Mouse (Mus musculus): ENCODE data around the gene Slc28a3. TPM values are rescaled to one million over a fixed set of nuclear protein-coding genes. Genes with fewer than 3 reads are reported as not detected.

The Slc28a3 gene
- not detected in 2 replicates for polyA plus RNA-seq (2011; ENCODE audit: insufficient read depth, insufficient read length, low replicate concordance, missing spikeins)

DNA sequence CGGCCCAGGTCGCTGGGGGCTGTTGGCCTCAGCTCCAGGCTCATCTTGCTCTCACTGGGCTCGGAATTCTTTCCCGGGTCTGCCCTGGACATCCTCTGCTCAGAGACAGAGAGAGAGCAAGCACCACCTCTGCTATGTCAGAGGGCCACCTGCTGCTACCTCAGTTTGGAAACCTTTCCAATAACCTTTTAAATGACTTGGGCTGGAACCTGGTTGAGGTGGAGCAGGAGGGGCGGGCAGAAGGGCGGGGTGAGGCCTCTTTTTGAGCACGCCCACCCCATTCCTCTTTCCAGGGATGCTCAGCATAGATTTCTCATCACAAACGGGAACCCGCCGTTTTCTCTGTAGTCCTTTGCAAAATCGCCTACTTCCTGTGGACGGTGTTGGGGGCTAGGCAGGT is at the start of gene Slc28a3:
Gene Slc28a3, minus strand, starts transcription at position 162 of the 400 bp plus-strand sequence.
- 19% methylated on average over 12 of the region's 12 CpGs for WGBS
- H3K4me1 ChIP-seq (ENCODE audit: control insufficient read depth, insufficient read depth, low read length) = peaks cover 2% of the 10 kb centered on the region; the same call in 1 of the 2 replicates
- H3K4me3 ChIP-seq (replicated peaks; ENCODE audit: control insufficient read depth, low read depth, low read length) = no peak within 1 kb of the TSS
- no peak for TF ChIP-seq CTCF (IDR thresholded peaks at IDR 0.05; ENCODE audit: control insufficient read depth, insufficient read depth, low read length)
- no peak for TF ChIP-seq POLR2A (IDR thresholded peaks at IDR 0.05; ENCODE audit: borderline replicate concordance, control insufficient read depth, low read depth, low read length)
- H3K27ac ChIP-seq (ENCODE audit: control insufficient read depth, insufficient read depth, low read depth, low read length, poor library complexity) = no peak within 1 kb of the TSS; the same call in 1 of the 2 replicates

DNA sequence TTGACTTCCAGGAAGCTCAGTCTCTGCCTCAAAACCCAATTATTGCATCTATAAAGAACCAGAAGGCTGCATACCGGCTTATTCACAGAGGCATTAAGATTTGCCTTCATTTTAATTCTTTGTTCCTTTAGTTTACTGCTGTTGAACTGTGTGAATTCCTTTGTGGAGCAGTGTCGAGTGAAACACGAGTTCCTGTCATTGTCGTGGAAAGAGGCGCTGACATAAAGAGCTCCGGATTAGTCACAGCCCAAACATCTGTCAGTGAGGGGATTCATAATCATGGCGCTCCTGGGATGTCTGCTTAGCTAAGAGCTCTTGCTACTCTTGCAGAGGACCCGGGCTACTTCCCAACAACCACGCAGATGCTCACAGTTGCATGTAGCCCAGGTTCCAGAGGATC is 47.3 kb upstream of the Slc28a3 start:
- WGBS = 27% methylated on average over 9 of the region's 9 CpGs
- Histone ChIP-seq H3K27ac (ENCODE audit: control insufficient read depth, insufficient read depth, low read depth, low read length, poor library complexity) (no peak overlapping the region), H3K4me3 (replicated peaks; ENCODE audit: control insufficient read depth, low read depth, low read length) (no peak overlapping the region), H3K4me1 (ENCODE audit: control insufficient read depth, insufficient read depth, low read length) (no peaks in the 10 kb centered on the region)
- TF ChIP-seq CTCF (IDR thresholded peaks at IDR 0.05; ENCODE audit: control insufficient read depth, insufficient read depth, low read length) (no peak), POLR2A (IDR thresholded peaks at IDR 0.05; ENCODE audit: borderline replicate concordance, control insufficient read depth, low read depth, low read length) (no peak)

DNA sequence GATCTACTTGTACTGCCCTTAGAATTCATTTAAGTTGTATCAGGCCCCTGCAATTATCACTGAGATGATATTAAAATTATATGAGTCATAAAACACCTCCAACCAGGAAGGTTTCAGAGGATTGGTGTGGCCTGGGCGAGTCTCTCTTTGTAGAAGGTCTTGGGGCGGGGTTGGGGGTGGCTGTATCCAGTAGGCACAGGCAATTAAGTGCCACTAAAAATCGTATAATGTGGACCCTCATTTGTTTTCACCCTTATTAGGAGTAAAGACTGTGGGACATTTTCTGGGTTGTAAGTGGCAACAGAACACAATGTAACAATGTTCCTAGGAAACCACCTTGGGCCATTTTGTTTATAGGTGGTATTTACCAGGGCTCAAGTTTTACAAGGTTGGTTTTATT is 46.2 kb upstream of the Slc28a3 start:
- Histone ChIP-seq H3K4me3 (replicated peaks; ENCODE audit: control insufficient read depth, low read depth, low read length) (no peak overlapping the region), H3K27ac (ENCODE audit: control insufficient read depth, insufficient read depth, low read depth, low read length, poor library complexity) (no peak overlapping the region), H3K4me1 (ENCODE audit: control insufficient read depth, insufficient read depth, low read length) (no peaks in the 10 kb centered on the region)
- 70% methylated on average over 3 of the region's 3 CpGs for WGBS
- no peak for TF ChIP-seq CTCF (IDR thresholded peaks at IDR 0.05; ENCODE audit: control insufficient read depth, insufficient read depth, low read length)
- TF ChIP-seq POLR2A (IDR thresholded peaks at IDR 0.05; ENCODE audit: borderline replicate concordance, control insufficient read depth, low read depth, low read length) = no peak

DNA sequence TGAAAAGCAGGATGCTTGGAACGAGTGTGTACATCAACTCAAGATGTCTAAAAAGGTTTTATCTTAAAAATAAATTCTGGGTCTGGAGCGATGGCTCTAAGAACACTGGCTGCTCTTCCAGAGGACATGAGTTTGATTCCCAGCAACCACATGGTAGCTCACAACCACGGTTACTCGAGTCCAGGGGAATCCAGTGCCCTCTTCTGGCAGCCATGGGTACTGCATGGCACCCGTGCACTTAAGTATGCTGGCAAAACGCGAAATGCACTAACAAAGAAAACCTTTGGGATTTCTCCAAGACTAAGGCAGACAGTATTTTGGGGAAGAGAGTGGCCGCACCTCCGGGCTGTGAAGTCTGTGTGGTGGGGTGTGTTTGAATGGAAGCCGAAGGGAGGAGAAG is 44.9 kb upstream of the Slc28a3 start:
- peak; percentile 49; the same call in 1 of the 2 replicates for TF ChIP-seq CTCF (IDR thresholded peaks at IDR 0.05; ENCODE audit: control insufficient read depth, insufficient read depth, low read length)
- TF ChIP-seq POLR2A (IDR thresholded peaks at IDR 0.05; ENCODE audit: borderline replicate concordance, control insufficient read depth, low read depth, low read length) = no peak
- Histone ChIP-seq H3K27ac (ENCODE audit: control insufficient read depth, insufficient read depth, low read depth, low read length, poor library complexity) (no peak overlapping the region), H3K4me3 (replicated peaks; ENCODE audit: control insufficient read depth, low read depth, low read length) (no peak overlapping the region), H3K4me1 (ENCODE audit: control insufficient read depth, insufficient read depth, low read length) (no peaks in the 10 kb centered on the region)
- WGBS = 73% methylated on average over 10 of the region's 10 CpGs

DNA sequence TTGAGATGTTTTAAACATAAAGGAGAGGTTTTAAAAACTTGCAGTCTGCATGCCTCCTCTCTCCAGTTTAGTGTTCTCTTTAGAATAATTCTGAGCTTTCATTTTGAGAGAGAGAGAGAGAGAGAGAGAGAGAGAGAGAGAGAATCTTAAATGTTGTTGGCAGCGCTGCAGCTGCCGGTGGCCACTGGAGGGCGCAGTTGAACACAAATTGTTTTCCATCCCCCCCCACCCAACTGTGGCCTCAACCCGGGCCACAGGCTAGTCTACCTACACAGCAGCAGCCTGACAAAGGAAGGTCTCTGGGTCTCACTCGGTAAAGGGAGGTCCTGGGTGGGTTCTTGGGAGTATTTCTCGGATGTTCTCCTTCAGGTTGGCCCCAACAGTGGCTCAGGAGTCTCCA is 29.7 kb upstream of the Slc28a3 start:
- Histone ChIP-seq H3K4me3 (replicated peaks; ENCODE audit: control insufficient read depth, low read depth, low read length) (no peak overlapping the region), H3K27ac (ENCODE audit: control insufficient read depth, insufficient read depth, low read depth, low read length, poor library complexity) (no peak overlapping the region), H3K4me1 (ENCODE audit: control insufficient read depth, insufficient read depth, low read length) (no peaks in the 10 kb centered on the region)
- 16% methylated on average over 6 of the region's 6 CpGs for WGBS
- TF ChIP-seq CTCF (IDR thresholded peaks at IDR 0.05; ENCODE audit: control insufficient read depth, insufficient read depth, low read length) = peak; percentile 47; the same call in 1 of the 2 replicates
- no peak for TF ChIP-seq POLR2A (IDR thresholded peaks at IDR 0.05; ENCODE audit: borderline replicate concordance, control insufficient read depth, low read depth, low read length)

DNA sequence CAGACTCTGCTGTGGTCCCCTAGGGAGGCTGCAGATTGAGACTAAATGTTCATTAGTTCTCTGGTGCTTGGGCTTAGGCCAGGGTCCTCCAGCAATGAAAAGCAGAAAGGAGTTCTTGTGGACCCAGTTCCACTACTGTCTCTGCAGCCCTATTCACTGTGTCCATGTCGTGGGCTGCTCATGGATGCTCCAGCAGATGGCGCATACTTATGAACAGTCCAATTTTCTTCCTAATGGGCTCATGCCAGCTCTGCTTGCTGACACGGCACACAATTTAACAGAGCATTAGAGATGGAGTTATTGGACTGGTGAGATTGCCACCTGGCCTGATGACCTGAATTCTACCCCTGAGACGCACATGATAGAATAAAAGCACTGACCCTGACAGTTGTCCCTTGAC is 28.3 kb upstream of the Slc28a3 start:
- Histone ChIP-seq H3K27ac (ENCODE audit: control insufficient read depth, insufficient read depth, low read depth, low read length, poor library complexity) (no peak overlapping the region), H3K4me1 (ENCODE audit: control insufficient read depth, insufficient read depth, low read length) (no peaks in the 10 kb centered on the region), H3K4me3 (replicated peaks; ENCODE audit: control insufficient read depth, low read depth, low read length) (no peak overlapping the region)
- 46% methylated on average over 4 of the region's 4 CpGs for WGBS
- TF ChIP-seq CTCF (IDR thresholded peaks at IDR 0.05; ENCODE audit: control insufficient read depth, insufficient read depth, low read length) (no peak), POLR2A (IDR thresholded peaks at IDR 0.05; ENCODE audit: borderline replicate concordance, control insufficient read depth, low read depth, low read length) (no peak)

DNA sequence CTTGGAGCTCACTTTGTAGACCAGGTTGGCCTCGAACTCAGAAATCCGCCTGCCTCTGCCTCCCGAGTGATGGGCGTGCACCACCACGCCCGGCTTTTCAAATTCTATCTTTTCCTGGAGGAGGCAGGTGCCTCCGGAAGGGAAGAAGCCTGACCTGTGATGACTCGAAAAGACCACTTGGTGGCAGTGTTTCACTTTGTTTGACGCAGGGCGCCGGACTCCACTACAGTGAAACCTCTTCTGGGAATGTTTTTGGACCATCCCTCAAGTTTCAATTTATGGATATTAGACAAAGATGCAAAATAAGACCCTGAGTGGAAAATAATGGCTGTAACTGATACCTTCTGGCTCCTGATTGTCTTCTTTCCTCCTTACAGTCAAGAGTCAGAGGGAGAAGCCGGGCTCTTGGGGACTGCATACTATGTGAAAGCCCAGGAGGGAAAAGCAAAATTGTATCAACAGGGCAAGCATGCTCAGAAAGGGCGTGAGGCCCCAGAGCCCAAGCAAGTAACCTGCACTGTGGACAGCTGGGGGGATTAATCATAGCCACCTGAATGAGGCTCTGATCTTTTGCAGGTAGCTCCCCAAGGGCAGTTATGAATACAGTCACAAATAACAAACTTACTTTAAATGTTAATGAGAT is 26.8 kb upstream of the Slc28a3 start:
- H3K4me3 ChIP-seq (replicated peaks; ENCODE audit: control insufficient read depth, low read depth, low read length) = no peak overlapping the region
- no peak overlapping the region for H3K27ac ChIP-seq (ENCODE audit: control insufficient read depth, insufficient read depth, low read depth, low read length, poor library complexity)
- WGBS = 10% methylated on average over 13 of the region's 13 CpGs
- H3K4me1 ChIP-seq (ENCODE audit: control insufficient read depth, insufficient read depth, low read length) = no peaks in the 10 kb centered on the region
- TF ChIP-seq CTCF (IDR thresholded peaks at IDR 0.05; ENCODE audit: control insufficient read depth, insufficient read depth, low read length) = peak; percentile 61
- no peak for TF ChIP-seq POLR2A (IDR thresholded peaks at IDR 0.05; ENCODE audit: borderline replicate concordance, control insufficient read depth, low read depth, low read length)

DNA sequence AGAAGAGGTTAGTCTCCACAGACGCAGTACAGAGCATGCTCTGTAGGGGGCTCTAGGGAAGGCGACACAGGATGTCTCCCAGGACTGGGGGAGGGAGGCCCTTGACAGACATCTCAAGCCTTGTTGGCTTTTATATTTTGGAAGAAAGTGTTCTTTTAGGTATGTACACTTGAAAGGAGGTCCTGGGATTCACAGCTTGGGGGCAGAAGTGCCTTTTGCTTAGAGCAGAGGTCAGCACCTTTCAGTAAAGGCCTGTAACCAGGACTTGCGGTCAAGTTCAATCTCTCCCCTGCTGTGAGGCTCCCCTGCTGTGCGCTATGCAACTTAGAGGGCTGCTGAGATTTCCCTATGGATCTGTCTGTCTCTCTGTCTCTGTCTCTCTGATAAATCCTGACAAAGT is 23.2 kb upstream of the Slc28a3 start:
- TF ChIP-seq CTCF (IDR thresholded peaks at IDR 0.05; ENCODE audit: control insufficient read depth, insufficient read depth, low read length) (no peak), POLR2A (IDR thresholded peaks at IDR 0.05; ENCODE audit: borderline replicate concordance, control insufficient read depth, low read depth, low read length) (no peak)
- no peaks in the 10 kb centered on the region for H3K4me1 ChIP-seq (ENCODE audit: control insufficient read depth, insufficient read depth, low read length)
- 43% methylated on average over 4 of the region's 4 CpGs for WGBS
- no peak overlapping the region for H3K27ac ChIP-seq (ENCODE audit: control insufficient read depth, insufficient read depth, low read depth, low read length, poor library complexity)
- no peak overlapping the region for H3K4me3 ChIP-seq (replicated peaks; ENCODE audit: control insufficient read depth, low read depth, low read length)

Data from bone marrow, adult 2 months (tissue).